Mouse (Mus musculus) right cerebral cortex, postnatal 4 days (tissue): Measurements from ENCODE around the gene Atf7.

Source experiments
- DNase-seq: peaks from one replicate; pipeline ENCODE4 v3.0.0-alpha.2; 2022

The Atf7 gene

GRCm38 (mm10) chr15:102512471-102512870 lies 112.8 kb downstream of the Atf7 start:
- no peak for DNase-seq

- DNase-seq, result no peak
These were observed 113.3 kb downstream of the Atf7 start for GRCm38 (mm10) chr15:102512010-102512409.

- no peak for DNase-seq
These were observed 113.9 kb downstream of the Atf7 start for GRCm38 (mm10) chr15:102511285-102511833.

GRCm38 (mm10) chr15:102510590-102511284 lies 114.5 kb downstream of the Atf7 start:
- DNase-seq, result peak; percentile 91

GRCm38 (mm10) chr15:102510110-102510509 lies 115.2 kb downstream of the Atf7 start:
- DNase-seq, result peak; percentile 62

GRCm38 (mm10) chr15:102508336-102508735 lies 116.9 kb downstream of the Atf7 start:
- no peak for DNase-seq

GRCm38 (mm10) chr15:102507561-102507960 lies 117.7 kb downstream of the Atf7 start:
- DNase-seq, result no peak

- no peak for DNase-seq
These were observed 118.4 kb downstream of the Atf7 start for GRCm38 (mm10) chr15:102506864-102507263.

GRCm38 (mm10) chr15:102506464-102506830 lies 118.8 kb downstream of the Atf7 start:
- no peak for DNase-seq

GRCm38 (mm10) chr15:102505770-102506463 lies 119.3 kb downstream of the Atf7 start:
- DNase-seq, result no peak

GRCm38 (mm10) chr15:102505073-102505769 lies 120.0 kb downstream of the Atf7 start:
- DNase-seq, result no peak

GRCm38 (mm10) chr15:102503924-102504782 lies 121.1 kb downstream of the Atf7 start:
- DNase-seq, result no peak

GRCm38 (mm10) chr15:102503447-102503846 lies 121.8 kb downstream of the Atf7 start, which contains the start of gene Gm10337:
Gene Gm10337, plus strand, starts transcription at chr15:102503722.
- DNase-seq, result no peak

- DNase-seq, result no peak
These were observed 122.9 kb downstream of the Atf7 start for GRCm38 (mm10) chr15:102502254-102502840.

GRCm38 (mm10) chr15:102501084-102501814 lies 124.0 kb downstream of the Atf7 start:
- DNase-seq, result no peak

GRCm38 (mm10) chr15:102500479-102500878 lies 124.8 kb downstream of the Atf7 start:
- no peak for DNase-seq

GRCm38 (mm10) chr15:102499851-102500250 lies 125.4 kb downstream of the Atf7 start:
- no peak for DNase-seq

GRCm38 (mm10) chr15:102499370-102499769 lies 125.9 kb downstream of the Atf7 start:
- DNase-seq, result no peak

- DNase-seq, result no peak
These were observed 126.9 kb downstream of the Atf7 start for GRCm38 (mm10) chr15:102498322-102498721.

- DNase-seq, result no peak
These were observed 137.6 kb downstream of the Atf7 start for GRCm38 (mm10) chr15:102487664-102488063.

- no peak for DNase-seq
These were observed 139.4 kb downstream of the Atf7 start for GRCm38 (mm10) chr15:102485853-102486252.
